Mouse (Mus musculus) G1E (cell line): Measurements from ENCODE around the gene Mest.

ENCODE experiments used
- CTCF ChIP-seq: IDR thresholded peaks from 2 replicates; pipeline ENCODE4 v1.5.1; 2012; ENCODE audit warnings: low read depth, low read length, inconsistent platforms, mixed read lengths
- GATA1 ChIP-seq: IDR thresholded peaks from 2 replicates; pipeline ENCODE4 v1.6.1; 2012; ENCODE audit warnings: borderline replicate concordance, low read length, inconsistent platforms, mixed read lengths
- POLR2AphosphoS5 ChIP-seq: IDR thresholded peaks from 2 replicates; pipeline ENCODE4 v1.6.1; 2012; ENCODE audit warnings: low read depth, low read length, inconsistent platforms; ENCODE audit not compliant: insufficient replicate concordance
- TAL1 ChIP-seq: conservative IDR thresholded peaks from 2 replicates; pipeline ENCODE4 v1.6.1; 2012; ENCODE audit warnings: low read depth, low read length, inconsistent platforms, mixed read lengths

DNA sequence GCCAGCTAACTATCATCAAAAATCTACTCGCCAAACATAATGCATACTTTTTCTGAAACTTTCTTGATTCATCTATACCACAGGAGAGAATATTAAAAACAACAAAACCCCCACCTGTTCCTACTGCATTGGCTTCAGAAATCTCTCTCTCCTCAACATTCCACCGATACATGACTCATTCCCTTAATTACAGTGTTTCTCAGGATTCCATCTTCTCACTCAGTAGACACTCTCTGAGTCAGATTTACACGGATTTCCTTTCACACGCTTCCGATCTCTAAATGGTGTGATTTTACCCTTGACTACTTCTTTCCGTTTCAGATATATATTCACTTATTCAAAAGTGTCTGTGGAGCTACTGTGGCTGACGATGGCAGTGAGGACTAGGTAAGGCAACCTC lies 36.1 kb upstream of the Mest start:
- TF ChIP-seq CTCF = no peak
- no peak for TF ChIP-seq TAL1
- TF ChIP-seq POLR2AphosphoS5 = no peak
- TF ChIP-seq GATA1 = no peak
